Mouse (Mus musculus) lung, embryonic 16.5 days (tissue): ENCODE data around the gene Spata20. TPM values are rescaled to one million over a fixed set of nuclear protein-coding genes. Genes with fewer than 3 reads are reported as not detected.

ENCODE experiments used
- ATAC-seq: fragments of 200-750 bp; cut with Nextera tagmentation; 2 replicates; pipeline ENCODE4 v1.8.0; 2017; ENCODE audit warnings: low read depth, mild to moderate bottlenecking, moderate library complexity
- H3K27ac ChIP-seq: fragments of 300-500 bp; sonication (generic); 2 replicates; pipeline ENCODE4 v1.5.1; 2014; ENCODE audit warnings: mild to moderate bottlenecking, control low read depth, low read length
- H3K27me3 ChIP-seq: fragments of 300-500 bp; sonication (generic); 2 replicates; pipeline ENCODE4 v1.6.1; 2014; ENCODE audit warnings: low read depth, low read length, mixed read lengths; ENCODE audit not compliant: control insufficient read depth, insufficient read depth
- H3K36me3 ChIP-seq: fragments of 300-500 bp; sonication (generic); 2 replicates; pipeline ENCODE4 v1.6.1; 2014; ENCODE audit warnings: low read length; ENCODE audit not compliant: control insufficient read depth, insufficient read depth
- H3K4me1 ChIP-seq: fragments of 300-500 bp; sonication (generic); replicated peaks from 2 replicates; pipeline ENCODE4 v1.6.1; 2014; ENCODE audit warnings: low read length, mixed read lengths; ENCODE audit not compliant: control insufficient read depth, insufficient read depth
- H3K4me2 ChIP-seq: fragments of 300-500 bp; sonication (generic); 2 replicates; pipeline ENCODE4 v1.6.1; 2014; ENCODE audit warnings: low read depth, low read length, control low read depth
- H3K4me3 ChIP-seq: fragments of 300-500 bp; sonication (generic); 2 replicates; pipeline ENCODE4 v1.5.1; 2014; ENCODE audit warnings: mild to moderate bottlenecking, low read length, control low read depth
- H3K9ac ChIP-seq: fragments of 300-500 bp; sonication (generic); 2 replicates; pipeline ENCODE4 v1.6.1; 2014; ENCODE audit warnings: low read length, control low read depth
- H3K9me3 ChIP-seq: fragments of 300-500 bp; sonication (generic); 2 replicates; pipeline ENCODE4 v1.6.1; 2016; ENCODE audit warnings: low read length; ENCODE audit not compliant: control insufficient read depth
- WGBS: fragments of 180-500 bp; shearing (Covaris S2); extraction: QIAGEN DNeasy Blood & Tissue Kit; methylation state at CpG from one replicate; pipeline ENCODE4 v1.1.7; 2014; 5-methylcytosine and 5-hydroxymethylcytosine counted together
- polyA plus RNA-seq: library from polyadenylated mRNA; unstranded; fragments of >200 nt; fragmentation: Nextera tagmentation; extraction: Ambion mirVana; gene quantifications from 2 replicates; pipeline ENCODE4 v1.2.1, GENCODE M21; 2015

The Spata20 gene
- polyA plus RNA-seq, 1 experiment from 2014 or later: 0.08 TPM

DNA sequence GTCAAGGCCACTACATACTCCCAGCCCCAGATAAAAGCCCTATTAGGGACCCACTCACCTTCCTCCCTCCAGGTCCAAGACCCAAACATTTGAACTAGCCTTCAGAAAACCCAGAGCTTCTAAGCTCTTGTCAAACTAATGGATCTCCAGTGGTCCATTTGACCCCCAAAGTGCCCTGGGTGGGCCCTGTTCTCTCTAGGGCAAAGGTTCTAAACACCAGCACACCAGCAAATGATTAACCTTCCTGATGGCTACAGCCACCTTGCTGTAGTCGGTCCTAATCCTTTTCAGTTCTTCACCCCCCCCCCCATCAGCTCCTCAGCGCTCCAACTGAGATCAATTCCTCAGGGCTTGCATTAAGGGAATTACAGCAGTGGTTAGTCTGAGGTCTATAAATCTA is 21.8 kb downstream of the Spata20 start:
- 34% methylated on average over 2 of the region's 2 CpGs for whole genome bisulfite sequencing
- no peak overlapping the region for H3K4me2 ChIP-seq
- ATAC-seq: no peak
- no peaks in the 10 kb centered on the region for H3K9me3 ChIP-seq
- H3K27me3 ChIP-seq: no peaks in the 10 kb centered on the region
- H3K27ac ChIP-seq: no peak overlapping the region
- no peak overlapping the region for H3K4me3 ChIP-seq
- peaks cover 26% of the 10 kb centered on the region for H3K4me1 ChIP-seq
- H3K36me3 ChIP-seq: no peaks in the 10 kb centered on the region; the same call in 1 of the 2 replicates
- no peak overlapping the region for H3K9ac ChIP-seq

GRCm38 (mm10) chr11:94461856-94462255 is 24.1 kb downstream of the Spata20 start:
- Histone ChIP-seq H3K9ac (no peak overlapping the region), H3K4me1 (peaks cover 8% of the 10 kb centered on the region; the same call in 1 of the 2 replicates), H3K4me2 (no peak overlapping the region), H3K27me3 (no peaks in the 10 kb centered on the region), H3K27ac (no peak overlapping the region), H3K36me3 (no peaks in the 10 kb centered on the region; the same call in 1 of the 2 replicates), H3K9me3 (no peaks in the 10 kb centered on the region), H3K4me3 (no peak overlapping the region)
- 91% methylated on average over 11 of the region's 11 CpGs for WGBS
- no peak for ATAC-seq

- WGBS: 78% methylated on average over 15 of the region's 15 CpGs
- Histone ChIP-seq H3K36me3 (no peaks in the 10 kb centered on the region; the same call in 1 of the 2 replicates), H3K27ac (no peak overlapping the region), H3K4me2 (no peak overlapping the region), H3K4me1 (0 out of 2 replicates have a peak, but pooled peaks cover 3% of the 10 kb centered on the region), H3K4me3 (no peak overlapping the region), H3K9ac (no peak overlapping the region), H3K27me3 (no peaks in the 10 kb centered on the region), H3K9me3 (no peaks in the 10 kb centered on the region)
- no peak for ATAC-seq
These were observed 29.0 kb downstream of the Spata20 start for GRCm38 (mm10) chr11:94457001-94457400.

GRCm38 (mm10) chr11:94456347-94456746 is 29.6 kb downstream of the Spata20 start:
- no peak overlapping the region for H3K4me2 ChIP-seq
- H3K27me3 ChIP-seq: no peaks in the 10 kb centered on the region
- no peak overlapping the region for H3K4me3 ChIP-seq
- H3K4me1 ChIP-seq: peaks cover 6% of the 10 kb centered on the region
- WGBS: 54% methylated on average over 3 of the region's 3 CpGs
- H3K9me3 ChIP-seq: no peaks in the 10 kb centered on the region
- H3K36me3 ChIP-seq: no peaks in the 10 kb centered on the region; the same call in 1 of the 2 replicates
- no peak overlapping the region for H3K27ac ChIP-seq
- no peak for ATAC-seq
- H3K9ac ChIP-seq: no peak overlapping the region

GRCm38 (mm10) chr11:94455161-94455820 is 30.7 kb downstream of the Spata20 start:
- no peak overlapping the region for H3K27ac ChIP-seq
- H3K4me1 ChIP-seq: peaks cover 16% of the 10 kb centered on the region
- H3K9ac ChIP-seq: no peak overlapping the region
- H3K27me3 ChIP-seq: no peaks in the 10 kb centered on the region
- H3K4me2 ChIP-seq: no peak overlapping the region
- no peaks in the 10 kb centered on the region for H3K36me3 ChIP-seq
- H3K9me3 ChIP-seq: no peaks in the 10 kb centered on the region
- no peak for ATAC-seq
- H3K4me3 ChIP-seq: no peak overlapping the region
- 72% methylated on average over 10 of the region's 10 CpGs for WGBS

GRCm38 (mm10) chr11:94454756-94455155 is 31.2 kb downstream of the Spata20 start:
- no peak for ATAC-seq
- Histone ChIP-seq H3K27ac (no peak overlapping the region), H3K9me3 (no peaks in the 10 kb centered on the region), H3K4me2 (no peak overlapping the region), H3K27me3 (no peaks in the 10 kb centered on the region), H3K4me3 (no peak overlapping the region), H3K9ac (no peak overlapping the region), H3K4me1 (peaks cover 21% of the 10 kb centered on the region), H3K36me3 (no peaks in the 10 kb centered on the region)
- 74% methylated on average over 5 of the region's 5 CpGs for WGBS

DNA sequence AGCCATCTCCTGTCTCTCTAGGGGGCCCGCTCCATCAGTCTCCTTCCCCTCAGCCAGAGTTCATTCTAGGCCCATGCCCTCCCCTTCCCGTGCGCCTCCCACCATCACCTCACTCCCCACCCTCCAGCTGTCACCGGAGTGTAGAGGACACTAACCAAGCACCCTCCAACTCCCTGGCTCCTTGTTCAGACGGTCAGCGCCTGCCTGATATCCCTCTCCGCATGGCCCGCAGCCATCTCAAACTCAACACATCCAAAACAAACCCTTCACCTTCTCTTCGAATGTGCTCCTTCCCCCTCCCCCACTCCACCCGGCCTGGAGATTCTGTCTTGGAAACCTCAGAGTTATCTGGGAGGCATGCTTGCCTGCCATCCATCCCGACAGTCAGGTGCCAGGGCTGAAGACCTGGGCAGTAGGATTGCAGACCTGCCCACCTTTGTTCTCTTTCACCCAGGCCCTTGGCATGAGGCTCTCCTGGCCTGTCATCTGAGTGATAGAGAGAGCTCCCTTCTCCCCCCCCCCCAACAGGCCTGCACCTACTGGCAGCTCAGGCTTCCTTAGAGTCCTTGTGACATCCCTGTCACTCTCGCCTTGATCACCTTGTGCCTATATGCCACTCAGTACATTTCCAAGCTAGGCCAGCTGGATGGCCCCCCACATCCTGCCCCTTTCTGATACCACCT is 34.7 kb downstream of the Spata20 start:
- 24% methylated on average over 12 of the region's 12 CpGs for WGBS

GRCm38 (mm10) chr11:94449886-94450285 is 36.1 kb downstream of the Spata20 start:
- Histone ChIP-seq H3K27ac (0 out of 2 replicates have a peak overlapping the region, but pooled peaks have one; percentile 12), H3K4me2 (no peak overlapping the region), H3K4me3 (no peak overlapping the region), H3K27me3 (no peaks in the 10 kb centered on the region), H3K9ac (no peak overlapping the region), H3K36me3 (no peaks in the 10 kb centered on the region), H3K4me1 (peaks cover 22% of the 10 kb centered on the region), H3K9me3 (no peaks in the 10 kb centered on the region)
- ATAC-seq: peak; percentile 59
- WGBS: 50% methylated on average over 5 of the region's 5 CpGs

More for the DNA sequence above, 34.7 kb downstream of the Spata20 start:
- Histone ChIP-seq H3K27me3 (no peaks in the 10 kb centered on the region), H3K4me2 (no peak overlapping the region), H3K36me3 (no peaks in the 10 kb centered on the region), H3K4me3 (no peak overlapping the region), H3K4me1 (peaks cover 24% of the 10 kb centered on the region), H3K27ac (no peak overlapping the region), H3K9ac (no peak overlapping the region), H3K9me3 (no peaks in the 10 kb centered on the region)
- peak; percentile 56 for ATAC-seq

DNA sequence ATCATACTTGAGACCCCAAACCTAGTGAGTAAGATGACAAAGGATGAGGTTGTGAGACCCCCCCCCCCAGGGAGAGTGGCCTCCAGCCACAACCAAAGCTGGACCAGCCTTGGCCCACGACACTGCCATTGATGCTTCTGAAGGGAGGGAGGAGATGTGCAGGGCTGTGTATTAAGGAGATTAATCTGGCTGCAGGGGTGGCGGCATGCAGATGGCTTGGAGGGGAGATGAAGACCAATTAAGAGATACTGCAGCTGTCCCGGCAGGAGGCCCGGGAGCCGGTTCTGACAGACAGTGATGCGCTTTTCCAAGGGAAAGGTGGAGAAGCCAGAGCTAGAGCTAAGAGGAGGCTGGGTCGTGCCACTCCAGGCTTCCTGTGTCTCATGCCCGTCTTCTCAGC is 36.7 kb downstream of the Spata20 start:
- Histone ChIP-seq H3K27me3 (no peaks in the 10 kb centered on the region), H3K4me3 (no peak overlapping the region), H3K9ac (no peak overlapping the region), H3K27ac (no peak overlapping the region), H3K9me3 (no peaks in the 10 kb centered on the region), H3K36me3 (no peaks in the 10 kb centered on the region), H3K4me2 (no peak overlapping the region), H3K4me1 (peaks cover 22% of the 10 kb centered on the region)
- no peak for ATAC-seq
- WGBS: 53% methylated on average over 8 of the region's 8 CpGs
